Mouse (Mus musculus): ENCODE data around the gene Ccdc34. TPM values are rescaled to one million over a fixed set of nuclear protein-coding genes. Genes with fewer than 3 reads are reported as not detected.

Gene Ccdc34
- polyA plus RNA-seq, 1 experiment from 2014 or later, result 44.5 TPM

DNA sequence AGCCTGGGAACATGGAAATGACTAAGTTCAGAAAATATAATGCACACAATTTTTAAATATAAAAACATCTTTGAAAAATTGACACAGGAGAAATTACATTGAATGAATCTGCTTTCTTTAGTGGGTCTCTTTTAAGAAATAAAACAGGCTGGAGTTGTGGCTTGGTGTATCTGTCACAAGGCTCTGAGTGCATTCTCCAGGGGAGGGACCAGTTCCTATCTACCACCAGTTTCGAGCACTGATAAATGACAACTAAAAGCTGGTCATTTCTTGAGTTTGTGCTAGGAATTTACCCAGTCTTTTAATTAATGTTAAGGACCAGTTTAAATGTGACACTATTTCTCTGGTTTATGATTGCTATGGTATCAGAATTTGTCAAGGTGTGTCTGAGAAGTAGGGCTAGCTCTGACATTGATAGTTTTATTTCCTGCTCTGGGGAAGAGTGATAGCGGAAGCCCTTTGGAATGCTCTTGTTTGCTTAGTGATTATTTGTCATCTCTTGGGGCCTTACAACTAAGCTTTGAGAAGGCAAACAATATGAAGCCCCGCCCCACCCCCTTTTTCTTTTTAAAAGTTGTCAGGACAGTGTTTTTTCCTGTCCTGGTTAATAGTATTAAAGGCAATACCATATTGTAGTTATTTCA lies 11.9 kb upstream of the Ccdc34 start:
- 90% methylated on average over 3 of the region's 3 CpGs for WGBS
- H3K4me1 ChIP-seq (replicated peaks), result no peaks in the 10 kb centered on the region
- no peak overlapping the region for H3K4me2 ChIP-seq (replicated peaks)
- no peak overlapping the region for H3K9ac ChIP-seq (replicated peaks)
- ATAC-seq, result no peak
- no peaks in the 10 kb centered on the region for H3K27me3 ChIP-seq
- no peak overlapping the region for H3K27ac ChIP-seq
- H3K9me3 ChIP-seq, result no peaks in the 10 kb centered on the region
- no peak overlapping the region for H3K4me3 ChIP-seq (replicated peaks)
- peaks cover 23% of the 10 kb centered on the region for H3K36me3 ChIP-seq

DNA sequence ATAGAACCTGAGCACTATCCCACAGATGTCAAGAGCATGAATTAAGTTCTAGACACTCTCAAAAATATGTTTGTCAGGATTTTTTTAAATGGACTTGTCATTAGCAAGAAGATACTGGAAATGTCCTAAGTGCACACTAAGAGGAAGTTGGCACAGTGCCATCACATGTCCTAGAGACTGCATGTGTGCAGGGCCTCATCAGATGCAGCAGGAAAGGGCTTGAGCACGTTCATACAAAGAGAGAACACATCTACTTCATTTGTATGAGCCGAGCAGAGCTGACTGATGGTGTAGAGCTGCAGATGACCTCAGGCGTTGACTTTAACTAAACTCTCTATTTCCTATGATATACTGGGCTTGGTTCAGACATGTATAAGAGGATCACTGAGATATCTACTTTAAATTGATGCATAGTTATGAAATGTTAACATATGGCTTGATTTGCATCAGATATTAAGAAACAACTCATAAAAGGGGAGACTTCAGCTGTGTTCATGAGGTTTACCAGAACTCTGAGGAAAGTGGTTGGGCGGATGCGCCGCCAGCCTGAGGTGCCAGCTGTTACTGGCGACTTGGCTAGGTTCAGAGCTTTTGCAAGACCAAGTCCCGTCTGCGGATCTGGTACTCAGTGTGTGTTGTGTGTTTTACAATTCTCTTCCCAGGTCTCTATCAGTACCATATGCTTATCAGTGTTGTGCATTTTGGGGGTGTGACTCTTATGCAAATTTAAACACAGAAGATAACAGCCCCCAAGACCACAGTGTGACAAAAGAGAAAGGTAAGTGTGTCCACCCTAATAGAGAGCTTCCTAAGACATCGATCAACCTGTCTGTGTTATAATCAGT lies 10.0 kb upstream of the Ccdc34 start:
- Histone ChIP-seq H3K4me2 (replicated peaks) (no peak overlapping the region), H3K27ac (no peak overlapping the region), H3K36me3 (peaks cover 32% of the 10 kb centered on the region), H3K9ac (replicated peaks) (no peak overlapping the region), H3K9me3 (no peaks in the 10 kb centered on the region), H3K4me3 (replicated peaks) (no peak overlapping the region), H3K27me3 (no peaks in the 10 kb centered on the region), H3K4me1 (replicated peaks) (no peaks in the 10 kb centered on the region)
- WGBS, result 96% methylated on average over 10 of the region's 10 CpGs
- ATAC-seq, result no peak

GRCm38 (mm10) chr2:110009449-110009848 lies 8.2 kb upstream of the Ccdc34 start:
- Histone ChIP-seq H3K9ac (replicated peaks) (no peak overlapping the region), H3K4me1 (replicated peaks) (no peaks in the 10 kb centered on the region), H3K27ac (no peak overlapping the region), H3K4me2 (replicated peaks) (no peak overlapping the region), H3K27me3 (no peaks in the 10 kb centered on the region), H3K4me3 (replicated peaks) (no peak overlapping the region), H3K9me3 (no peaks in the 10 kb centered on the region), H3K36me3 (peaks cover 32% of the 10 kb centered on the region)
- ATAC-seq, result no peak

DNA sequence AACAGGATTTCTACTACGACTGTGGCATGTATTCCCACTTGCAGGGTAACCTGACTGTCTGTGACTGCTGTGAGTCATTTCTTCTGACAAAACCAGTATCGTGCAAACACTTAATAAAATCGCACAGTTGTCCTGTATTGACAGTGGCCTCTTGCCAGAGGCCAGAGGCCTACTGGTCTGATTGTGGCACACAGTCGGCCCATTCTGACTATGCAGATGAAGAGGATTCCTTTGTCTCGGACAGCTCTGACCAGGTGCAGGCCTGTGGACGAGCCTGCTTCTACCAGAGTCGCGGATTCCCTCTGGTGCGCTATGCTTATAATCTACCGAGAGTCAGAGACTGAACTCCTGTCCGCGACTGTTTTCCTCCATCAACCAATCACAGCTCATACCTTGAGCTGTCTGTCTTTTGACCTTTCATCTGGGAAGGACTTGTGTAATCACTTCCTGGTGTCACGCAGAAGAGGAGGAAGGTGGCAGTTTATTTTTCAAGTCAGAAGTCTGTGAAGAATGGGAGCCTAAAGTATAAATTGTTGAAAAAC lies 5.4 kb upstream of the Ccdc34 start:
- Histone ChIP-seq H3K9ac (replicated peaks) (no peak overlapping the region), H3K4me2 (replicated peaks) (no peak overlapping the region), H3K27ac (no peak overlapping the region), H3K27me3 (no peaks in the 10 kb centered on the region), H3K4me1 (replicated peaks) (peaks cover 5% of the 10 kb centered on the region), H3K4me3 (replicated peaks) (no peak overlapping the region), H3K36me3 (peaks cover 23% of the 10 kb centered on the region), H3K9me3 (no peaks in the 10 kb centered on the region)
- ATAC-seq, result no peak
- WGBS, result 84% methylated on average over 13 of the region's 13 CpGs

- Histone ChIP-seq H3K36me3 (peaks cover 15% of the 10 kb centered on the region), H3K4me1 (replicated peaks) (peaks cover 34% of the 10 kb centered on the region), H3K27ac (peak overlapping the region; percentile 89), H3K4me2 (replicated peaks) (peak overlapping the region; percentile 82), H3K9me3 (no peaks in the 10 kb centered on the region), H3K27me3 (no peaks in the 10 kb centered on the region), H3K4me3 (replicated peaks) (peak overlapping the region; percentile 89), H3K9ac (replicated peaks) (peak overlapping the region; percentile 92)
- WGBS, result 47% methylated on average over 7 of the region's 7 CpGs
- peak; percentile 53 for ATAC-seq
Observed at GRCm38 (mm10) chr2:110017087-110017486, 530 bp upstream of the Ccdc34 start.

- 82% methylated on average over 4 of the region's 4 CpGs for WGBS
- Histone ChIP-seq H3K27me3 (no peaks in the 10 kb centered on the region), H3K9me3 (no peaks in the 10 kb centered on the region), H3K27ac (no peak overlapping the region), H3K36me3 (peaks cover 21% of the 10 kb centered on the region), H3K4me1 (replicated peaks) (peaks cover 34% of the 10 kb centered on the region), H3K9ac (replicated peaks) (peak overlapping the region; percentile 54), H3K4me3 (replicated peaks) (0 out of 2 replicates have a peak overlapping the region, but pooled peaks have one; percentile 4), H3K4me2 (replicated peaks) (peak overlapping the region; percentile 82)
- no peak for ATAC-seq
Observed at GRCm38 (mm10) chr2:110019656-110020055, 2.0 kb downstream of the Ccdc34 start.

GRCm38 (mm10) chr2:110020430-110020829 lies 2.8 kb downstream of the Ccdc34 start:
- Histone ChIP-seq H3K36me3 (peaks cover 23% of the 10 kb centered on the region), H3K9ac (replicated peaks) (no peak overlapping the region), H3K4me3 (replicated peaks) (no peak overlapping the region), H3K4me2 (replicated peaks) (peak overlapping the region; percentile 82), H3K27ac (no peak overlapping the region), H3K9me3 (no peaks in the 10 kb centered on the region), H3K27me3 (no peaks in the 10 kb centered on the region), H3K4me1 (replicated peaks) (peaks cover 34% of the 10 kb centered on the region)
- ATAC-seq, result no peak
- 94% methylated on average over 1 of the region's 1 CpGs for WGBS

GRCm38 (mm10) chr2:110036265-110036664 lies 18.6 kb downstream of the Ccdc34 start:
- H3K4me1 ChIP-seq (replicated peaks), result 0 out of 2 replicates have a peak, but pooled peaks cover 4% of the 10 kb centered on the region
- H3K4me3 ChIP-seq (replicated peaks), result no peak overlapping the region
- no peaks in the 10 kb centered on the region for H3K9me3 ChIP-seq
- H3K27ac ChIP-seq, result no peak overlapping the region
- no peaks in the 10 kb centered on the region for H3K27me3 ChIP-seq
- ATAC-seq, result no peak
- WGBS, result 39% methylated on average over 4 of the region's 4 CpGs
- no peak overlapping the region for H3K4me2 ChIP-seq (replicated peaks)
- no peak overlapping the region for H3K9ac ChIP-seq (replicated peaks)
- H3K36me3 ChIP-seq, result peaks cover 24% of the 10 kb centered on the region

DNA sequence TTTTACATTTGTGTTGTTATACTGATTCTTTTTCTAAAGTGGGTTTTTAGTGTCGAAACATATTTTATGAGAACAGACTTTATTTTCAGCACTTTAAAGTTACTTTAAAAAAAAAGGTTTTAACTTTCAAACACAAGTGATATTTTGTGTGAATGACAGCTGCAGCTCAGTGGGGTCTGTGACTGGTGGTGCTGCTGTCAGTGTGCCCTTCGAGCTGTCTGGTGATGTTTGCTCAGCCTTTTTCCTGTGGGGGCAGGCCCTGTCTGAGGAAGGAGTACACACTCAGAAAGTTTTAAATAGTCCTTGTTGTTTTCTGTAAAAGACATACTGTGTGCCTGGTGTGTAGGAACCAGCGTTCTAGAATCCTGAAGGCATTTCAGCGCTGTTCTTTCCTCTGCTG lies 19.0 kb downstream of the Ccdc34 start:
- 77% methylated on average over 4 of the region's 4 CpGs for WGBS
- Histone ChIP-seq H3K27me3 (no peaks in the 10 kb centered on the region), H3K27ac (no peak overlapping the region), H3K4me3 (replicated peaks) (no peak overlapping the region), H3K36me3 (peaks cover 27% of the 10 kb centered on the region), H3K9ac (replicated peaks) (no peak overlapping the region), H3K9me3 (no peaks in the 10 kb centered on the region), H3K4me2 (replicated peaks) (no peak overlapping the region), H3K4me1 (replicated peaks) (0 out of 2 replicates have a peak, but pooled peaks cover 4% of the 10 kb centered on the region)
- ATAC-seq, result no peak

DNA sequence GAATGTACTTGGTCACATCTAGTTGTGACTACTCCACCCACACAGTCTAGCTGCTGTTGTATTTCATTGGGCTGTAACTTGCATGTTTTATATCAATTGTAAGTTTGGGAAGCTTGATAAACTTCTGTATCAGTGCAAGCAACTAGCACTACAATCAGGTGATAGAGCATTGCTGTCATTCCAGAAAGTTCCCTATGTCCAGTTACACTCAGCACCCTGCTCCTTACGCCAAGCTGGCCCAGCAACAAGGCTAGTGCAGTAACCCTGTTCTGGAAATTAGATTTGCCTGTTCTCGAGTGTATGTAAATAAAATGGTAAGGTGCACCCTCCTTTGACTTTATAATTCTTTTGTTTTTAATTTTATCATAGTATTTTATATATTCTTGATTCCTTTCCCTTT lies 19.6 kb downstream of the Ccdc34 start:
- Histone ChIP-seq H3K36me3 (peaks cover 27% of the 10 kb centered on the region), H3K4me2 (replicated peaks) (no peak overlapping the region), H3K9ac (replicated peaks) (no peak overlapping the region), H3K27ac (no peak overlapping the region), H3K4me3 (replicated peaks) (no peak overlapping the region), H3K9me3 (no peaks in the 10 kb centered on the region), H3K27me3 (no peaks in the 10 kb centered on the region), H3K4me1 (replicated peaks) (0 out of 2 replicates have a peak, but pooled peaks cover 4% of the 10 kb centered on the region)
- 90% methylated on average over 2 of the region's 2 CpGs for WGBS
- ATAC-seq, result no peak

DNA sequence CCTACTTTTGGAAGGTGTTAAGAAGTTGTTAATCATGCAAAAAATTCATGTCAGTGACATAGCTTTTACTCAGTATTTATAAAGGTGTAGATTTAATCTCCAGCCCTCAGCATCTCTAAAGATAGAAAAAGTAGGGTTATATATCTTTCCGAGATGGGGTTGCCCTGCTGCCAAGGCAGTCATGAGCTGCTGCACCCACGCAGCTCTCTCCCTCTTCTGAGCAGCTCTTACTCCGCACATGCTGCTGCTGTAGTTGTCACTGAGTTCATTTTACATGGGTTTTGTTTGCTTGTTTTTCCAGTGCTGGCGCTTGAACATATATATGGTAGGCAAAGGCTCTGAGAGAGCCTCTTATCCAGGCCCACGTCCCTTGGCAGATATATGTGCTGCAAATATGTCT lies 20.7 kb downstream of the Ccdc34 start:
- H3K4me3 ChIP-seq (replicated peaks), result no peak overlapping the region
- H3K4me2 ChIP-seq (replicated peaks), result no peak overlapping the region
- ATAC-seq, result no peak
- no peaks in the 10 kb centered on the region for H3K27me3 ChIP-seq
- H3K4me1 ChIP-seq (replicated peaks), result 0 out of 2 replicates have a peak, but pooled peaks cover 4% of the 10 kb centered on the region
- peaks cover 19% of the 10 kb centered on the region for H3K36me3 ChIP-seq
- no peak overlapping the region for H3K9ac ChIP-seq (replicated peaks)
- no peaks in the 10 kb centered on the region for H3K9me3 ChIP-seq
- H3K27ac ChIP-seq, result no peak overlapping the region
- 96% methylated on average over 5 of the region's 5 CpGs for WGBS
